Mouse (Mus musculus) MEL (cell line): ENCODE results near the gene Ube2g1. TPM values are rescaled to one million over a fixed set of nuclear protein-coding genes. Genes with fewer than 3 reads are reported as not detected.

Source experiments
- DNase-seq: peaks from one replicate; pipeline ENCODE4 v3.0.0; 2011; ENCODE audit warnings: low read depth, low spot score
- H3K27ac ChIP-seq: 2 replicates; pipeline ENCODE4 v1.5.1; 2012; ENCODE audit warnings: low read depth, mild to moderate bottlenecking, control low read depth, low read length, moderate library complexity; ENCODE audit not compliant: control insufficient read depth
- H3K27me3 ChIP-seq, 2 experiments: fragments of 150-350 bp in 1 of 2; sonication (generic) in 1 of 2; 2 replicates each; pipeline ENCODE4 v1.6.1; 2012; ENCODE audit warnings: low read length in 2 of 2, mild to moderate bottlenecking in 2 of 2, improper control_type of control experiment in 1 of 2, moderate library complexity in 1 of 2; ENCODE audit not compliant: insufficient read depth in 2 of 2, control insufficient read depth in 1 of 2
- H3K36me3 ChIP-seq, 2 experiments: 2 replicates each; pipeline ENCODE4 v1.6.1; 2012 to 2014; ENCODE audit warnings: low read length in 2 of 2, improper control_type of control experiment in 1 of 2, inconsistent platforms in 1 of 2, mild to moderate bottlenecking in 1 of 2; ENCODE audit not compliant: insufficient read depth in 2 of 2, control insufficient read depth in 1 of 2
- H3K4me1 ChIP-seq, 2 experiments: fragments of 150-350 bp in 1 of 2; sonication (generic) in 1 of 2; 2 replicates each; pipeline ENCODE4 v1.6.1; 2012; ENCODE audit warnings: low read length in 2 of 2, improper control_type of control experiment in 1 of 2, mild to moderate bottlenecking in 1 of 2; ENCODE audit not compliant: insufficient read depth in 2 of 2, control insufficient read depth in 1 of 2
- H3K4me3 ChIP-seq, 2 experiments: fragments of 150-350 bp in 1 of 2; sonication (generic) in 1 of 2; 2 replicates each; pipeline ENCODE4 v1.5.1; 2012; ENCODE audit warnings: low read depth in 2 of 2, low read length in 2 of 2, mild to moderate bottlenecking in 2 of 2, moderate library complexity in 2 of 2, control low read depth in 1 of 2, improper control_type of control experiment in 1 of 2; ENCODE audit not compliant: control insufficient read depth in 1 of 2, insufficient read depth in 1 of 2
- H3K79me2 ChIP-seq: 2 replicates; pipeline ENCODE4 v1.6.1; 2012; ENCODE audit warnings: mild to moderate bottlenecking, low read length, moderate library complexity; ENCODE audit not compliant: control insufficient read depth, poor library complexity, insufficient read depth
- H3K9ac ChIP-seq: 2 replicates; pipeline ENCODE4 v1.6.1; 2012; ENCODE audit warnings: low read depth, mild to moderate bottlenecking, control low read depth, low read length, moderate library complexity; ENCODE audit not compliant: control insufficient read depth, poor library complexity, severe bottlenecking
- H3K9me3 ChIP-seq: fragments of 150-350 bp; sonication (generic); replicated peaks from 2 replicates; pipeline ENCODE4 v1.6.1; 2012; ENCODE audit warnings: mild to moderate bottlenecking, low read length, improper control_type of control experiment, moderate library complexity; ENCODE audit not compliant: insufficient read depth
- BHLHE40 ChIP-seq: IDR thresholded peaks from 2 replicates; pipeline ENCODE4 v1.6.1; 2012; ENCODE audit warnings: low read depth, mild to moderate bottlenecking, inconsistent platforms, low read length, improper control_type of control experiment, borderline replicate concordance
- E2F4 ChIP-seq: IDR thresholded peaks from 2 replicates; pipeline ENCODE4 v1.6.1; 2011; ENCODE audit warnings: low read depth, low read length, improper control_type of control experiment, borderline replicate concordance
- ETS1 ChIP-seq: IDR thresholded peaks from 2 replicates; pipeline ENCODE4 v1.6.1; 2012; ENCODE audit warnings: low read depth, mild to moderate bottlenecking, inconsistent platforms, low read length, improper control_type of control experiment, moderate library complexity
- GABPA ChIP-seq: IDR thresholded peaks from 2 replicates; pipeline ENCODE4 v1.6.1; 2012; ENCODE audit warnings: low read depth, mild to moderate bottlenecking, inconsistent platforms, low read length, improper control_type of control experiment, moderate library complexity
- HCFC1 ChIP-seq: IDR thresholded peaks from 2 replicates; pipeline ENCODE4 v1.6.1; 2012; ENCODE audit warnings: low read depth, mild to moderate bottlenecking, inconsistent platforms, low read length, improper control_type of control experiment, moderate library complexity
- JUND ChIP-seq: IDR thresholded peaks from 2 replicates; pipeline ENCODE4 v1.6.1; 2011; ENCODE audit warnings: low read depth, mild to moderate bottlenecking, improper control_type of control experiment, low read length
- MAFK ChIP-seq: IDR thresholded peaks from 2 replicates; pipeline ENCODE4 v1.6.1; 2011; ENCODE audit warnings: low read depth, mild to moderate bottlenecking, low read length, improper control_type of control experiment, borderline replicate concordance
- MEF2A ChIP-seq: IDR thresholded peaks from 2 replicates; pipeline ENCODE4 v1.6.1; 2014; ENCODE audit warnings: low read depth, mild to moderate bottlenecking, inconsistent platforms, low read length, improper control_type of control experiment; ENCODE audit not compliant: poor library complexity, insufficient replicate concordance, severe bottlenecking; ENCODE audit errors: extremely low read depth
- MYC ChIP-seq: IDR thresholded peaks from 2 replicates; pipeline ENCODE4 v1.6.1; 2011; ENCODE audit warnings: low read depth, mild to moderate bottlenecking, low read length, improper control_type of control experiment, moderate library complexity
- NELFE ChIP-seq: IDR thresholded peaks from 2 replicates; pipeline ENCODE4 v1.6.1; 2011; ENCODE audit warnings: low read depth, low read length, improper control_type of control experiment
- POLR2A ChIP-seq, 2 experiments: IDR thresholded peaks; 2 replicates each; pipeline ENCODE4 v1.6.1; 2011 to 2012; ENCODE audit warnings: low read length in 2 of 2, mild to moderate bottlenecking in 2 of 2, control low read depth in 1 of 2, improper control_type of control experiment in 1 of 2, low read depth in 1 of 2, moderate library complexity in 1 of 2; ENCODE audit not compliant: control insufficient read depth in 1 of 2, insufficient read depth in 1 of 2, poor library complexity in 1 of 2
- POLR2AphosphoS5 ChIP-seq: IDR thresholded peaks from 2 replicates; pipeline ENCODE4 v1.6.1; 2012; ENCODE audit warnings: low read depth, borderline replicate concordance, mild to moderate bottlenecking, inconsistent platforms, low read length, moderate library complexity, mixed read lengths
- RCOR1 ChIP-seq: IDR thresholded peaks from 2 replicates; pipeline ENCODE4 v1.6.1; 2012; ENCODE audit warnings: low read depth, mild to moderate bottlenecking, inconsistent platforms, low read length, improper control_type of control experiment
- SMC3 ChIP-seq: IDR thresholded peaks from 2 replicates; pipeline ENCODE4 v1.6.1; 2011; ENCODE audit warnings: low read depth, low read length, improper control_type of control experiment
- TBP ChIP-seq: IDR thresholded peaks from 2 replicates; pipeline ENCODE4 v1.8.0; 2011; ENCODE audit warnings: low read depth, low read length, improper control_type of control experiment
- TCF12 ChIP-seq: IDR thresholded peaks from 2 replicates; pipeline ENCODE4 v1.6.1; 2014; ENCODE audit warnings: low read depth, mild to moderate bottlenecking, inconsistent platforms, low read length, improper control_type of control experiment, moderate library complexity
- USF2 ChIP-seq, 2 experiments: IDR thresholded peaks; 2 replicates each; pipeline ENCODE4 v1.6.1; 2011 to 2012; ENCODE audit warnings: improper control_type of control experiment in 2 of 2, low read length in 2 of 2, borderline replicate concordance in 1 of 2, inconsistent platforms in 1 of 2, low read depth in 1 of 2, mild to moderate bottlenecking in 1 of 2; ENCODE audit not compliant: insufficient read depth in 1 of 2
- ZC3H11A ChIP-seq: IDR thresholded peaks from 2 replicates; pipeline ENCODE4 v1.6.1; 2012; ENCODE audit warnings: low read depth, mild to moderate bottlenecking, inconsistent platforms, low read length, improper control_type of control experiment
- ZMIZ1 ChIP-seq: IDR thresholded peaks from 2 replicates; pipeline ENCODE4 v1.6.1; 2012; ENCODE audit warnings: low read depth, mild to moderate bottlenecking, inconsistent platforms, low read length, improper control_type of control experiment, moderate library complexity
- ZNF384 ChIP-seq: IDR thresholded peaks from 2 replicates; pipeline ENCODE4 v1.6.1; 2012; ENCODE audit warnings: low read depth, mild to moderate bottlenecking, inconsistent platforms, low read length, improper control_type of control experiment
- polyA plus RNA-seq, 2 experiments: library from polyadenylated mRNA; stranded (reverse) in 1 of 2; unstranded in 1 of 2; fragments of >175 nt in 1 of 2; fragments of >200 nt in 1 of 2; gene quantifications; 2 replicates each; pipeline versions ENCODE4 v1.2.1 to v1.2.4; 2012; ENCODE audit warnings: low replicate concordance in 2 of 2, low read depth in 1 of 2; ENCODE audit not compliant: insufficient read length in 2 of 2, insufficient read depth in 1 of 2, missing spikeins in 1 of 2
- total RNA-seq: library from RNA; depleted of rRNA; stranded (reverse); fragments of 300-350 nt; gene quantifications from 2 replicates; pipeline ENCODE4 v1.2.3, GENCODE M21; 2012

The Ube2g1 gene
- total and polyA plus RNA-seq, 3 experiments: 26.6 to 38.1 (median 38.0) TPM

GRCm38 (mm10) chr11:72606694-72607407 is at the start of gene Ube2g1 (continued):
- TF ChIP-seq MEF2A (no peak), ZC3H11A (no peak), BHLHE40 (no peak)

- TF ChIP-seq TBP (no peak), RCOR1 (no peak), NELFE (no peak), MAFK (no peak), JUND (no peak), POLR2AphosphoS5 (no peak), MYC (no peak), E2F4 (no peak), ZMIZ1 (no peak), ZNF384 (no peak), BHLHE40 (no peak), TCF12 (no peak), ZC3H11A (no peak), GABPA (no peak)
- Histone ChIP-seq H3K27me3 (no peaks in the 10 kb centered on the region), H3K4me1 (peaks cover 4 to 20% of the 10 kb centered on the region in 2 experiments; a peak in 3 of 4 replicates), H3K27ac (no peak overlapping the region), H3K9ac (no peak overlapping the region), H3K36me3 (peaks cover 0 to 14% of the 10 kb centered on the region in 2 experiments; a peak in 2 of 4 replicates), H3K4me3 (no peak overlapping the region), H3K9me3 (no peaks in the 10 kb centered on the region), H3K79me2 (no peaks in the 10 kb centered on the region)
- no peak for DNase-seq
Measured at GRCm38 (mm10) chr11:72558155-72558554, 48.9 kb upstream of the Ube2g1 start.

GRCm38 (mm10) chr11:72560661-72561060 is 46.4 kb upstream of the Ube2g1 start:
- no peak overlapping the region for H3K27ac ChIP-seq
- H3K9ac ChIP-seq: no peak overlapping the region
- H3K9me3 ChIP-seq: no peaks in the 10 kb centered on the region
- H3K4me1 ChIP-seq: peaks cover 4 to 20% of the 10 kb centered on the region in 2 experiments; a peak in 3 of 4 replicates
- H3K36me3 ChIP-seq: peaks cover 0 to 14% of the 10 kb centered on the region in 2 experiments; a peak in 2 of 4 replicates
- no peak for DNase-seq
- H3K4me3 ChIP-seq: no peak overlapping the region
- no peak for TF ChIP-seq SMC3
- TF ChIP-seq HCFC1: no peak
- TF ChIP-seq POLR2A (IDR thresholded peaks at IDR 0.05; ENCODE audit: control insufficient read depth in 1 of 2, insufficient read depth in 1 of 2, low read depth in 1 of 2, low read length in 2 of 2, poor library complexity in 1 of 2): no peak
- no peak for TF ChIP-seq USF2 (IDR thresholded peaks at IDR 0.05; ENCODE audit: borderline replicate concordance in 1 of 2, insufficient read depth in 1 of 2, low read depth in 1 of 2, low read length in 2 of 2)
- no peak for TF ChIP-seq POLR2AphosphoS5
- no peak for TF ChIP-seq ETS1
- H3K79me2 ChIP-seq: no peaks in the 10 kb centered on the region; the same call in 1 of the 2 replicates
- no peaks in the 10 kb centered on the region for H3K27me3 ChIP-seq
